Mouse (Mus musculus): Measurements from ENCODE around the gene Efcab11. TPM values are rescaled to one million over a fixed set of nuclear protein-coding genes. Genes with fewer than 3 reads are reported as not detected.
A peak's percentile ranks its signal among the peaks of the same experiment; 100 is the strongest.

Gene Efcab11
- polyA plus RNA-seq, 1 experiment from 2014 or later, result 22.1 TPM

DNA sequence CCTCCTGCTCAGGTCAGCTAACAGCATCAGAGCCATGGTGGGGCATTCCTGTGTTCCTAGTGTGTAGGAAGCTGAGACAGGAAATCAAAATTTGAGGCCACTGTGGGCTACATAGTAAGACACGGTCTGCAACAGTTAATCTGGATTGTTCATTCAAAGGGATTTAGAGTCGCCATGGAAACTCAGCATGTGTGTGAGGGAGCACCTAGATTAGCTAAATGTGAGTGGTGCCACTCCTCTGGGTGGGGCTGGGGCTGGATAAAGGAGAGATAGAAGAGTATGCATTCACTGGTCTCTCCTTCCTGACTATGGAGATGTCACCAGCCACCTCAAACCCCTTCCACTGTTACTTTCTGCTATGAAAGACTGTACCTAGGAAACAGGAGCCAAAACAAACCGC, 10.8 kb downstream of the Efcab11 start:
- no peak for TF ChIP-seq CTCF (IDR thresholded peaks at IDR 0.05; ENCODE audit: low read depth)
- Histone ChIP-seq H3K9me3 (ENCODE audit: low read depth, low read length) (no peaks in the 10 kb centered on the region), H3K9ac (no peak overlapping the region), H3K4me1 (ENCODE audit: insufficient read depth) (no peaks in the 10 kb centered on the region), H3K4me2 (no peak overlapping the region), H3K4me3 (ENCODE audit: low read depth, low read length) (no peak overlapping the region), H3K36me3 (ENCODE audit: insufficient read depth) (no peaks in the 10 kb centered on the region), H3K27ac (ENCODE audit: low read depth) (no peak overlapping the region), H3K27me3 (ENCODE audit: insufficient read depth, low read length) (no peaks in the 10 kb centered on the region)
- no peak for DNase-seq
- WGBS, result 61% methylated on average over 3 of the region's 3 CpGs
- ATAC-seq (ENCODE audit: insufficient read depth), result no peak

DNA sequence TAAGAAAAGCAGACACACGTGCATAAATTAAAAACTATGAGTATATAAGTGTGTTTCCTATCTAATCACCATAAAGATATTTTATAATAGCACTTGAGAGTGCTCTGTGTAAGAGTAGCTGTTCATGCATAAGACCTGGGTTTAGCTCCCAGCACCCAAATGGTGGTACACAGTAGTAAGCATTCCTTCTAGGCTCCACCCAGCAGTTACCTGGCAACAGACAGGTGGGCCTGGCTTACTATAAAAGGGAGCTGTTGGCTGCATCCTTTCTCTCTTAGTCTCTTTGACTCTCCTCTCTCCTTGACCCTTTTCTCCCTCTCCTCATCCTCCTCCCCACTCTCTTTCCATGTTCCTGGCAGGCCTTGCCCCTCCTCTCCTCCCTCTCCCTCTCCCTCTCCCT, 15.4 kb downstream of the Efcab11 start:
- ATAC-seq (ENCODE audit: insufficient read depth), result no peak
- no peak overlapping the region for H3K9ac ChIP-seq
- H3K27me3 ChIP-seq (ENCODE audit: insufficient read depth, low read length), result no peaks in the 10 kb centered on the region
- no peaks in the 10 kb centered on the region for H3K9me3 ChIP-seq (ENCODE audit: low read depth, low read length)
- H3K27ac ChIP-seq (ENCODE audit: low read depth), result no peak overlapping the region
- TF ChIP-seq CTCF (IDR thresholded peaks at IDR 0.05; ENCODE audit: low read depth), result no peak
- WGBS, result 85% methylated on average over 1 of the region's 1 CpGs
- H3K4me3 ChIP-seq (ENCODE audit: low read depth, low read length), result no peak overlapping the region
- no peaks in the 10 kb centered on the region for H3K4me1 ChIP-seq (ENCODE audit: insufficient read depth)
- no peak overlapping the region for H3K4me2 ChIP-seq
- no peak for DNase-seq
- no peaks in the 10 kb centered on the region for H3K36me3 ChIP-seq (ENCODE audit: insufficient read depth)

DNA sequence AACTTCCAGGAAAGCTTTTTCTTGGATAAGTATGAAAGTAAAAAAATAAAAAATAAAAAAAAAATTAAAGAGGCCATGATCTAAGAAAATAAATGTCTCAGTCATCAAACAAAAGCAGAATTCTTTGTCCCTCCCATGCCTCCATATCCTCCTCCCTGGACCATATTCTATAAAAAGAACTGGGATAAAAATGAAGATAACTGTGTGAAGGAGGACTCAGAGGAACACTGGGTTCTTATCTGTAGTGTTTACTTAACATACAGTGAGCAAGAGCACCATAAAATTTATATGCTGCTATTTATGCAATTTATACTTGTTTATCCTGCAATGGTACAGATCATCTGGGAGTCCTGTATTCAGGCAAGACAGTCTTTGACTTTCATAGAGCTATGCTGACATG, 19.6 kb downstream of the Efcab11 start:
- Histone ChIP-seq H3K4me1 (ENCODE audit: insufficient read depth) (no peaks in the 10 kb centered on the region), H3K4me2 (no peak overlapping the region), H3K9ac (no peak overlapping the region), H3K36me3 (ENCODE audit: insufficient read depth) (no peaks in the 10 kb centered on the region), H3K27me3 (ENCODE audit: insufficient read depth, low read length) (no peaks in the 10 kb centered on the region), H3K9me3 (ENCODE audit: low read depth, low read length) (no peaks in the 10 kb centered on the region), H3K27ac (ENCODE audit: low read depth) (no peak overlapping the region), H3K4me3 (ENCODE audit: low read depth, low read length) (no peak overlapping the region)
- ATAC-seq (ENCODE audit: insufficient read depth) (peak; percentile 74; the same call in 1 of the 2 replicates), DNase-seq (peak; percentile 21)
- no peak for TF ChIP-seq CTCF (IDR thresholded peaks at IDR 0.05; ENCODE audit: low read depth)

DNA sequence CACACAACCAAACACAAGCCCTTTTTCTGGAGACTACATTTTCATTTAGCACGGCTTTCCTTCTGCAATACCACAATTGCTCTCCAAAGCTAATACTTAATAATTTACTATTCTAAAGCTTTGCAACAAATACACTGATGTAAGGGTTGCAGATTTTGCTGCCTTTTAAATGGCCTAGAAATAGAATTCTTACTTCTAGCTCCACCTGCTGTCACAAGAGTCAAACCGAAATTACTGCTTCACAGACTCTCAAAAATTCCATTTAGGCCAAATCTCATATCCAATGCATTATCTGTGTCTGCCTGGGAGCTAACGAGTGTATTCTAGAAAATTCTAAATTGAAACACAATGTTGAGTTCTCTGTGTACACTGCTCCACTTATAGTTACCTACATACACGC, 23.3 kb downstream of the Efcab11 start:
- peak; percentile 37 for TF ChIP-seq CTCF (IDR thresholded peaks at IDR 0.05; ENCODE audit: low read depth)
- Histone ChIP-seq H3K4me2 (no peak overlapping the region), H3K27me3 (ENCODE audit: insufficient read depth, low read length) (no peaks in the 10 kb centered on the region), H3K36me3 (ENCODE audit: insufficient read depth) (no peaks in the 10 kb centered on the region), H3K27ac (ENCODE audit: low read depth) (no peak overlapping the region), H3K4me3 (ENCODE audit: low read depth, low read length) (no peak overlapping the region), H3K9me3 (ENCODE audit: low read depth, low read length) (no peaks in the 10 kb centered on the region), H3K9ac (no peak overlapping the region), H3K4me1 (ENCODE audit: insufficient read depth) (no peaks in the 10 kb centered on the region)
- 72% methylated on average over 4 of the region's 4 CpGs for WGBS
- ATAC-seq (ENCODE audit: insufficient read depth) (no peak), DNase-seq (peak; percentile 59)

DNA sequence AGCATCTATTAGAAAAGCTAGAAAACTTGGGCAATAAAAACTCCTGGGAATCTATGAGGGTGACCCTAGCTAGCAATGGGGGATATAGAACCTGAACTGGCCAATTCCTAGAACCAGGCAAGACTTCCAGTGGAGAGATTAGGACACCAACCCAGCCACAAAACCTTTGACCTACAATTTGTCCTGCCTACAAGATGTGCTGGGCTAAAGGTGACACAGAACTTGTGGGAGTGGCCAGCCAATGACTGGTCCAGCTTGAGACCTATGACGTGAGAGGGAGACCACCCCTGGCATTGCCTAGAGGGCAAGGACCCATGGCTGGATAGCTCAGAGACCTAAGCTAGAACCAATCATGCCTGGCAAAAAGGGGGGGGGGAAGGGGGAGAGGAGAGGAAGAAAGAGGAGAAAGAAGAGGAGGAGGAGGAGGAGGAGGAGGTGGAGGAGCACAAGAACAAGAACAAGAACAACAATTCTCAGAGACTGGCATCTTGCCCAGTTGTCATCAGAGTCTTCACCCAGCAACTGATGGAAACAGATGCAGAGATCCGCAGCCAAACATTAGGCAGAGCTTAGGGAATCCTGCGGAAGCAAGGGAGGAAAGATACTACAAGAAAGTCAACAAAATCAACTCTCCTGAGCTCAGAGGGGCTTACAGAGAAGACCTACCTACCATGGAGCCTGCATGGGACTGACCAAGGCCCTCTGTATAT, 24.7 kb downstream of the Efcab11 start:
- ATAC-seq (ENCODE audit: insufficient read depth) (no peak; the same call in 1 of the 2 replicates), DNase-seq (peak; percentile 40)
- H3K4me2 ChIP-seq, result no peak overlapping the region
- 48% methylated on average over 3 of the region's 3 CpGs for WGBS
- TF ChIP-seq CTCF (IDR thresholded peaks at IDR 0.05; ENCODE audit: low read depth), result no peak
- H3K9ac ChIP-seq, result no peak overlapping the region
- H3K4me1 ChIP-seq (ENCODE audit: insufficient read depth), result no peaks in the 10 kb centered on the region
- H3K27me3 ChIP-seq (ENCODE audit: insufficient read depth, low read length), result no peaks in the 10 kb centered on the region
- no peaks in the 10 kb centered on the region for H3K36me3 ChIP-seq (ENCODE audit: insufficient read depth)
- H3K27ac ChIP-seq (ENCODE audit: low read depth), result no peak overlapping the region
- H3K9me3 ChIP-seq (ENCODE audit: low read depth, low read length), result no peaks in the 10 kb centered on the region
- H3K4me3 ChIP-seq (ENCODE audit: low read depth, low read length), result no peak overlapping the region

DNA sequence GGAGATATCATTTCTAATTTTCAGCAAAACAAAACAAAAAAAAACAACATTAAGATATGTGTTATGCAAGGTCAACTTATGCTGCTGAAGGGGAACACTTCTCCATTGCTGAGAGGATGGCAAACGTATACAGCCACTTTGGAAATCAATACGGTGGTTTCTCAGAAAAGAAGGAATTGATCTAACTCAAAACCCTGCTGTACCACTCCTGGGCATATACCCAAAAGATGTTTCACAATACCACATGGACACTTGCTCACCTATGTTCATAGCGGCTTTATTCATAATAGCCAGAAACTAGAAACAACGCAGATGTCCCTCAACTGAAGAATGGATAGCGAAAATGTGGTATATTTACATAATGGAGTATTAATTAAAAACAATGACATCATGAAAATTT, 25.6 kb downstream of the Efcab11 start:
- WGBS, result 88% methylated on average over 5 of the region's 5 CpGs
- Histone ChIP-seq H3K4me1 (ENCODE audit: insufficient read depth) (no peaks in the 10 kb centered on the region), H3K9ac (no peak overlapping the region), H3K4me3 (ENCODE audit: low read depth, low read length) (no peak overlapping the region), H3K36me3 (ENCODE audit: insufficient read depth) (no peaks in the 10 kb centered on the region), H3K27ac (ENCODE audit: low read depth) (no peak overlapping the region), H3K4me2 (no peak overlapping the region), H3K9me3 (ENCODE audit: low read depth, low read length) (no peaks in the 10 kb centered on the region), H3K27me3 (ENCODE audit: insufficient read depth, low read length) (no peaks in the 10 kb centered on the region)
- TF ChIP-seq CTCF (IDR thresholded peaks at IDR 0.05; ENCODE audit: low read depth), result no peak
- no peak for ATAC-seq (ENCODE audit: insufficient read depth)
- no peak for DNase-seq

DNA sequence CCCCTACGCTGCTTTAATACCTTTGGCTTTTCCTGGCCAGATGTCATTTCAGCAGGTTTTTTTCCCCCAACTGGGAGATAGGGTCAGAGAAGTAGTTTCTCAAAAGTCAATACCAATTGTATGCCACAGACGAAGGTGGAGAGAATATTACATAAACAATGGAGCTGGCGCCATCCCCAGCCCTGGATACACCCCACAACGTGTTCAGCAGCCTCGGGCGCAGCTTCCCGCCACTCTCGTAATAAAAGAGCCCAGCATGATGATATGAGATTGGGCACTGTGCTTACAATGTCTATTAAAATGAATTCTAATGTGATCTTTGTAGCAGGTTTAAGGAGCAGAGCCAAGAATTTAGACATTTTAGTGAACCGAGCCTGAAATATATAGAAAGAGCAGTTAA, 28.2 kb downstream of the Efcab11 start:
- TF ChIP-seq CTCF (IDR thresholded peaks at IDR 0.05; ENCODE audit: low read depth), result no peak
- H3K27ac ChIP-seq (ENCODE audit: low read depth), result no peak overlapping the region
- no peak overlapping the region for H3K9ac ChIP-seq
- no peaks in the 10 kb centered on the region for H3K9me3 ChIP-seq (ENCODE audit: low read depth, low read length)
- WGBS, result 68% methylated on average over 9 of the region's 9 CpGs
- ATAC-seq (ENCODE audit: insufficient read depth) (no peak), DNase-seq (no peak)
- H3K27me3 ChIP-seq (ENCODE audit: insufficient read depth, low read length), result no peaks in the 10 kb centered on the region
- H3K4me1 ChIP-seq (ENCODE audit: insufficient read depth), result no peaks in the 10 kb centered on the region
- no peaks in the 10 kb centered on the region for H3K36me3 ChIP-seq (ENCODE audit: insufficient read depth)
- no peak overlapping the region for H3K4me3 ChIP-seq (ENCODE audit: low read depth, low read length)
- H3K4me2 ChIP-seq, result no peak overlapping the region
